Comparison of ENCODE assay signal across 8 mouse cellular contexts in genomic region chr5:30231891-30232270, GRCm38 (mm10). TPM values are rescaled to one million over a fixed set of nuclear protein-coding genes. Genes with fewer than 3 reads are reported as not detected.
DNase-seq lines count a peak whose midpoint lies in the region; ATAC-seq and TF ChIP-seq lines count a peak whose summit lies in the region.

No protein-coding gene starts in this region.

- H3K4me2 ChIP-seq in lung, embryonic 16.5 days (ENCODE audit: low read depth, low read length) = peak overlapping the region; percentile 89
- H3K4me2 ChIP-seq in forebrain, embryonic 11.5 days (ENCODE audit: low read depth, low read length, severe bottlenecking) = peak overlapping the region; percentile 74
- H3K4me2 ChIP-seq in limb, embryonic 11.5 days (ENCODE audit: low read depth, severe bottlenecking) = peak overlapping the region; percentile 89

- H3K9me3 ChIP-seq in lung, embryonic 16.5 days (ENCODE audit: control insufficient read depth, low read length) = no peaks in the 10 kb centered on the region
- H3K9me3 ChIP-seq in forebrain, embryonic 11.5 days (ENCODE audit: control insufficient read depth, low read length) = no peaks in the 10 kb centered on the region
- H3K9me3 ChIP-seq in limb, embryonic 11.5 days (ENCODE audit: control insufficient read depth, low read length) = no peaks in the 10 kb centered on the region

- ATAC-seq in lung, embryonic 16.5 days (ENCODE audit: low read depth) = no peak
- ATAC-seq in forebrain, embryonic 11.5 days (replicated peaks; ENCODE audit: low FRiP score) = no peak
- ATAC-seq in limb, embryonic 11.5 days (ENCODE audit: insufficient number of reproducible peaks, low FRiP score, low TSS enrichment, low read depth) = no peak

- peak overlapping the region; percentile 10; the same call in 1 of the 2 replicates for H3K27ac ChIP-seq in lung, embryonic 16.5 days (ENCODE audit: low read length)
- H3K27ac ChIP-seq in forebrain, embryonic 11.5 days (ENCODE audit: low read depth, low read length) = peak overlapping the region; percentile 68; the same call in 1 of the 2 replicates
- no peak overlapping the region; the same call in 1 of the 2 replicates for H3K27ac ChIP-seq in limb, embryonic 11.5 days (replicated peaks; ENCODE audit: low read depth, low read length)
- H3K27ac ChIP-seq in olfactory bulb, adult 2 months (ENCODE audit: insufficient read depth, low read depth, low read length) = peak overlapping the region; percentile 67

- H3K4me3 ChIP-seq in lung, embryonic 16.5 days (ENCODE audit: low read length) = peak overlapping the region; percentile 85
- peak overlapping the region; percentile 66 for H3K4me3 ChIP-seq in forebrain, embryonic 11.5 days (ENCODE audit: low read depth, low read length)
- H3K4me3 ChIP-seq in limb, embryonic 11.5 days (ENCODE audit: low read depth, low read length) = peak overlapping the region; percentile 73
- peak overlapping the region; percentile 98 for H3K4me3 ChIP-seq in olfactory bulb, adult 2 months (ENCODE audit: insufficient read depth, low read depth, low read length)

- DNase-seq in lung, postnatal 36 days = no peak
- no peak for DNase-seq in forebrain, embryonic 11.5 days (ENCODE audit: low spot score)
- no peak for DNase-seq in limb, embryonic 11.5 days (ENCODE audit: low spot score)
- DNase-seq in spleen, postnatal 4 days (ENCODE audit: low spot score in 2 of 2) = no peak
- DNase-seq in gastrocnemius, adult 8-10 months (ENCODE audit: low spot score in 2 of 2) = no peak
- no peak for DNase-seq in thymus, postnatal 0 days (ENCODE audit: low spot score)

- TF ChIP-seq CTCF in olfactory bulb, adult 2 months (IDR thresholded peaks at IDR 0.05; ENCODE audit: insufficient read depth, low read depth, low read length) = no peak

- H3K9ac ChIP-seq in lung, embryonic 16.5 days (ENCODE audit: low read length) = peak overlapping the region; percentile 70
- peak overlapping the region; percentile 67 for H3K9ac ChIP-seq in forebrain, embryonic 11.5 days (ENCODE audit: low read length)
- H3K9ac ChIP-seq in limb, embryonic 11.5 days (ENCODE audit: low read length) = peak overlapping the region; percentile 62

- WGBS in lung, embryonic 16.5 days = 36% methylated on average over 16 of the region's 16 CpGs
- 56% methylated on average over 16 of the region's 16 CpGs for WGBS in forebrain, embryonic 11.5 days
- 57% methylated on average over 16 of the region's 16 CpGs for WGBS in limb, embryonic 11.5 days
- 6% methylated on average over 16 of the region's 16 CpGs for WGBS in olfactory bulb, adult 2 months

- no peaks in the 10 kb centered on the region for H3K36me3 ChIP-seq in lung, embryonic 16.5 days (ENCODE audit: control insufficient read depth, insufficient read depth, low read length)
- H3K36me3 ChIP-seq in forebrain, embryonic 11.5 days (ENCODE audit: control insufficient read depth, insufficient read depth, low read length) = no peaks in the 10 kb centered on the region
- H3K36me3 ChIP-seq in limb, embryonic 11.5 days (ENCODE audit: control insufficient read depth, insufficient read depth, low read length) = peaks cover 2% of the 10 kb centered on the region; the same call in 1 of the 2 replicates

- TF ChIP-seq POLR2A in olfactory bulb, adult 2 months (IDR thresholded peaks at IDR 0.05; ENCODE audit: insufficient read depth, low read depth, low read length) = no peak

- H3K27me3 ChIP-seq in lung, embryonic 16.5 days (ENCODE audit: control insufficient read depth, insufficient read depth, low read depth, low read length) = no peaks in the 10 kb centered on the region
- no peaks in the 10 kb centered on the region for H3K27me3 ChIP-seq in forebrain, embryonic 11.5 days (ENCODE audit: control insufficient read depth, insufficient read depth, low read length)
- H3K27me3 ChIP-seq in limb, embryonic 11.5 days (ENCODE audit: control insufficient read depth, insufficient read depth, low read length) = no peaks in the 10 kb centered on the region

- H3K4me1 ChIP-seq in lung, embryonic 16.5 days (replicated peaks; ENCODE audit: control insufficient read depth, insufficient read depth, low read length) = peaks cover 21% of the 10 kb centered on the region
- peaks cover 5% of the 10 kb centered on the region; the same call in 1 of the 2 replicates for H3K4me1 ChIP-seq in forebrain, embryonic 11.5 days (replicated peaks; ENCODE audit: control insufficient read depth, insufficient read depth, low read length)
- peaks cover 9% of the 10 kb centered on the region for H3K4me1 ChIP-seq in limb, embryonic 11.5 days (ENCODE audit: control insufficient read depth, insufficient read depth, low read length)
- H3K4me1 ChIP-seq in olfactory bulb, adult 2 months (ENCODE audit: control insufficient read depth, insufficient read depth, low read length) = 0 out of 2 replicates have a peak, but pooled peaks cover 2% of the 10 kb centered on the region

RNA-seq across cellular contexts. Expression of gene Selenoi, which starts 0.5 kb away (rescaled TPM):
- polyA plus RNA-seq in lung, embryonic 16.5 days (2015; fragmentation: Nextera tagmentation; extraction: Ambion mirVana) = 15.1 and 19.4 TPM in 2 replicates
- 22.7 and 24.1 TPM in 2 replicates for polyA plus RNA-seq in forebrain, embryonic 11.5 days (2014; fragmentation: Nextera tagmentation; extraction: Ambion mirVana)
- polyA plus RNA-seq in limb, embryonic 11.5 days (2014; fragmentation: Nextera tagmentation; extraction: Ambion mirVana) = 18.4 and 21.0 TPM in 2 replicates
- polyA plus RNA-seq in olfactory bulb, adult 2 months (2012; ENCODE audit: insufficient read depth, insufficient read length, low replicate concordance, missing spikeins) = not detected in 2 replicates
- 10 to 100 TPM in 1 of 4 experiments, 1 to 10 TPM in 3; 7.4 to 10.8 (median 8.6) TPM for total RNA-seq in gastrocnemius, adult 8-10 months (2022)
- 12.7 and 13.3 TPM in 2 replicates for polyA plus RNA-seq in thymus, postnatal 0 days (2015; fragmentation: Nextera tagmentation; extraction: Ambion mirVana)

RNA-seq across cellular contexts. Expression of gene Adgrf3, which starts 26.4 kb away (rescaled TPM):
- 0.11 and 0.25 TPM in 2 replicates for polyA plus RNA-seq in lung, embryonic 16.5 days (2015; fragmentation: Nextera tagmentation; extraction: Ambion mirVana)
- polyA plus RNA-seq in forebrain, embryonic 11.5 days (2014; fragmentation: Nextera tagmentation; extraction: Ambion mirVana) = not detected in 2 replicates
- not detected in 2 replicates for polyA plus RNA-seq in limb, embryonic 11.5 days (2014; fragmentation: Nextera tagmentation; extraction: Ambion mirVana)
- not detected in 2 replicates for polyA plus RNA-seq in olfactory bulb, adult 2 months (2012; ENCODE audit: insufficient read depth, insufficient read length, low replicate concordance, missing spikeins)
- not detected for total RNA-seq in gastrocnemius, adult 8-10 months (2022)
- 0.10 and 0.29 TPM in 2 replicates for polyA plus RNA-seq in thymus, postnatal 0 days (2015; fragmentation: Nextera tagmentation; extraction: Ambion mirVana)

RNA-seq across cellular contexts. Expression of gene Drc1, which starts 49.3 kb away (rescaled TPM):
- 4.8 and 5.8 TPM in 2 replicates for polyA plus RNA-seq in lung, embryonic 16.5 days (2015; fragmentation: Nextera tagmentation; extraction: Ambion mirVana)
- 0.99 and 1.1 TPM in 2 replicates for polyA plus RNA-seq in forebrain, embryonic 11.5 days (2014; fragmentation: Nextera tagmentation; extraction: Ambion mirVana)
- polyA plus RNA-seq in limb, embryonic 11.5 days (2014; fragmentation: Nextera tagmentation; extraction: Ambion mirVana) = 0.44 TPM in 1 of 2 replicates, not detected in the other
- not detected in 2 replicates for polyA plus RNA-seq in olfactory bulb, adult 2 months (2012; ENCODE audit: insufficient read depth, insufficient read length, low replicate concordance, missing spikeins)
- not detected for total RNA-seq in gastrocnemius, adult 8-10 months (2022)
- polyA plus RNA-seq in thymus, postnatal 0 days (2015; fragmentation: Nextera tagmentation; extraction: Ambion mirVana) = 10.5 and 10.8 TPM in 2 replicates
